Mouse (Mus musculus): ENCODE results near the gene Gm7970. TPM values are rescaled to one million over a fixed set of nuclear protein-coding genes. Genes with fewer than 3 reads are reported as not detected.

The Gm7970 gene
- not detected in 2 replicates for polyA plus RNA-seq (2021; fragmentation: Nextera tagmentation)
- long read RNA-seq, experiment 1 = 0 reads
- long read RNA-seq, experiment 2 = 0 reads

DNA sequence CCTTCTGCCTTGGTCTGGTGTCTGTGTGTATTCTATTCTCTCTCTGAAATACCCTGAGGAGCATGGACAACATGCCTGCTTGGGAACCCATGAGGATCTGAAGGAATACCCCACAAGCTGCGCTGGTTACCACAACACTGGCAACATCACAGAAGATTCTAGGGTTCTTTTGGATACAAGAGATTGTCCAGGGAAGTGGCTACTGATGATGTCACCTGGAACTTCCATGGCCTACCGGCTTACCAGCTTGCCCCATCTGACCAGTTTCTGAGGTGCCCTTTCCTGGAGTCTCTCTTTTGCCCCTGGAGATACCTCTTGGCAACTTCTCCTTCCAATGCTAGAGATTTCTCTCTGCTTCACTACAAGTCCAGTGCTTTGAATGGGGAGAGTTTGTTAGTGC lies at the start of gene Gm7970:
TSS of gene Gm7970 (minus strand) at position 101 of the 400 bp plus-strand sequence.

DNA sequence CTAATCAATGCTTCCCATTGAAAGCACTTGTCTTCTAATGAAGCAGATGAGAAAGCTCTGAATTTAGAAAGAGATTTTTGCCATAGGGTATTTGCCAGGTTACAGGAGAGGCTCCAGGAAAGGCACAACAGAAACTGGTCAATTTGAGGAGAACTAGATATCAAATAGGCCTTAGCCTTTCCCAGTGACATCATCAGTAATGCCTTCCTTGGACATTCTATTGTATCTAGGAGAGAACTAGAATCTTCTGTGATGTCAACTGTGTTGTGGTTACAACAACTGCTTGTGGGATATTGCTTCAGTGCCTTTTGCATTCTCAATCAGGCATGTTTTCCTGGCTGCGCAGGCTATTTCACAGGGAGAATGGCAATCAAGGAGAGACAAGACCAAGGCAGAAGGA lies 17.5 kb upstream of the Gm7970 start, which contains the start of gene 1700049E17Rik2:
TSS of gene 1700049E17Rik2 (plus strand) at position 301 of the 400 bp plus-strand sequence.

Other genes with a start within 250 kb of the Gm7970 start
- gene Gm5798, start 207.0 kb downstream of the Gm7970 start, polyA plus RNA-seq (2021; fragmentation: Nextera tagmentation) = not detected in 2 replicates
- gene Gm7945, start 169.2 kb downstream of the Gm7970 start, polyA plus RNA-seq (2021; fragmentation: Nextera tagmentation) = not detected in 2 replicates
- gene Gm6482, start 147.3 kb downstream of the Gm7970 start, polyA plus RNA-seq (2021; fragmentation: Nextera tagmentation) = not detected in 2 replicates
- not detected in 2 replicates for gene Gm7954, start 102.1 kb downstream of the Gm7970 start, polyA plus RNA-seq (2021; fragmentation: Nextera tagmentation)
- not detected in 2 replicates for gene Gm3486, start 66.1 kb downstream of the Gm7970 start, polyA plus RNA-seq (2021; fragmentation: Nextera tagmentation)
- gene 1700049E17Rik2, start 17.6 kb upstream of the Gm7970 start, polyA plus RNA-seq (2021; fragmentation: Nextera tagmentation) = not detected in 2 replicates
- not detected in 2 replicates for gene Gm3072, start 69.0 kb upstream of the Gm7970 start, polyA plus RNA-seq (2021; fragmentation: Nextera tagmentation)
- gene Gm3676, start 90.9 kb upstream of the Gm7970 start, polyA plus RNA-seq (2021; fragmentation: Nextera tagmentation) = not detected in 2 replicates
- not detected in 2 replicates for gene Gm8068, start 146.3 kb upstream of the Gm7970 start, polyA plus RNA-seq (2021; fragmentation: Nextera tagmentation)
- not detected in 2 replicates for gene Gm7929, start 195.0 kb upstream of the Gm7970 start, polyA plus RNA-seq (2021; fragmentation: Nextera tagmentation)
- gene Gm47189, start 216.9 kb upstream of the Gm7970 start, polyA plus RNA-seq (2021; fragmentation: Nextera tagmentation) = not detected in 2 replicates

Measured in layer of hippocampus, adult 6 months (tissue).